Mouse (Mus musculus) hindbrain, embryonic 14.5 days (tissue): ENCODE measurements at regions not wholly inside any gene's neighbourhood (a gene's known extent, or its start where the extent isn't known, plus 50 kb on each side); places are given as distances from the start of the nearest gene placed in this dataset.

Experiments used
- ATAC-seq: fragments of 200-750 bp; cut with Nextera tagmentation; 2 replicates; pipeline ENCODE4 v1.8.0; 2017; ENCODE audit warnings: moderate number of reproducible peaks, mild to moderate bottlenecking, moderate TSS enrichment, moderate library complexity; ENCODE audit not compliant: low FRiP score
- DNase-seq: peaks from one replicate; pipeline ENCODE4 v3.0.0-alpha.2; 2015; ENCODE audit warnings: low spot score
- H3K27ac ChIP-seq: fragments of 300-500 bp; sonication (generic); 2 replicates; pipeline ENCODE4 v1.5.1; 2014; ENCODE audit warnings: mild to moderate bottlenecking, moderate library complexity
- H3K27me3 ChIP-seq: fragments of 300-500 bp; sonication (generic); 2 replicates; pipeline ENCODE4 v1.6.1; 2014; ENCODE audit warnings: mild to moderate bottlenecking, low read length, mixed read lengths; ENCODE audit not compliant: control insufficient read depth, insufficient read depth
- H3K36me3 ChIP-seq: fragments of 300-500 bp; sonication (generic); replicated peaks from 2 replicates; pipeline ENCODE4 v1.6.1; 2014; ENCODE audit not compliant: control insufficient read depth, insufficient read depth
- H3K4me1 ChIP-seq: fragments of 300-500 bp; sonication (generic); replicated peaks from 2 replicates; pipeline ENCODE4 v1.6.1; 2014; ENCODE audit warnings: antibody characterized with exemption, low read length, mixed read lengths; ENCODE audit not compliant: control insufficient read depth, insufficient read depth
- H3K4me2 ChIP-seq: fragments of 300-500 bp; sonication (generic); replicated peaks from 2 replicates; pipeline ENCODE4 v1.6.1; 2014; ENCODE audit warnings: mild to moderate bottlenecking, moderate library complexity
- H3K4me3 ChIP-seq: fragments of 300-500 bp; sonication (generic); replicated peaks from 2 replicates; pipeline ENCODE4 v1.5.1; 2014; ENCODE audit warnings: mild to moderate bottlenecking, low read length
- H3K9ac ChIP-seq: fragments of 300-500 bp; sonication (generic); 2 replicates; pipeline ENCODE4 v1.6.1; 2014
- H3K9me3 ChIP-seq: fragments of 300-500 bp; sonication (generic); 2 replicates; pipeline ENCODE4 v1.6.1; 2016; ENCODE audit warnings: low read length; ENCODE audit not compliant: control insufficient read depth
- WGBS: fragments of 180-500 bp; shearing (Covaris S2); extraction: QIAGEN DNeasy Blood & Tissue Kit; methylation state at CpG from one replicate; pipeline ENCODE4 v1.1.7; 2014; 5-methylcytosine and 5-hydroxymethylcytosine counted together

DNA sequence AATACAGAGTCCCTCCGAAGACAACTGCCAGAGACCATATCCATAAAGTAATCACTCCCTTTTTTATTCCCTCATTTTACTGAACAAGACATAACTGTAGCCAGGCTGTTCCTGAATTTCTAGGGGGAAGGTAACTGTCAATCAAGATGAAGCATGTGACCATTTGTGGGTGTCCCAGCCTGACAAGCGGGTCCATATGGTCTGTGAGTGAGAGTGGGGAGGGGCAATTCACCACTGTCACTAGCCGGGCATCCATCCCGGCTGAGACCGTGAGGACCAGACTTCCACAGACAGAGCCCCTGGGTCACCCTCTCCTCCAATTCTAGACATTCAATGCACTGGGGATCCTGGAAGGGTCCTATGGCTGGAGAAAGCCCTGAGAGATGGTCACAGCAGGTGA is 54.6 kb downstream of the Gm11733 start:
- Histone ChIP-seq H3K4me1 (peaks cover 41% of the 10 kb centered on the region), H3K4me2 (no peak overlapping the region), H3K9me3 (no peaks in the 10 kb centered on the region), H3K27ac (no peak overlapping the region), H3K4me3 (no peak overlapping the region), H3K27me3 (no peaks in the 10 kb centered on the region), H3K36me3 (no peaks in the 10 kb centered on the region), H3K9ac (no peak overlapping the region)
- WGBS = 52% methylated on average over 5 of the region's 5 CpGs
- ATAC-seq (no peak), DNase-seq (no peak)

DNA sequence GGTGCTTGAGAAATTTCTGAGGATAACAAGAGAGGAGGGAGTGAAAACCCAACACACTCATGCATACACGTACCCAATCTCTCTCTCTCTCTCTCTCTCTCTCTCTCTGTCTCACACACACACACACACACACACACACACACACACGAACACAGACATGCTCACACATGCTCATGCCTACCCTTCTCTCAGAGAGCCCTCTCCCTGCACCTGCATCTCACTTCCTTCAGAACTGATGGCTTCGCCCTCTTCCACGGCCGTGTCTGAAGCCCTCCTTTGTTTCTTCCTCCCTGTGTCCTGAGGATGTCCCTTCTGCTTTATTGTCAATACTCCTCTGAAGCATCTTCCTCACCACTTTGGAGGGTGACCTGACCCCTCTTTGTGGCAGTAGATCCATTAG is 56.4 kb downstream of the Gm11733 start:
- DNase-seq (no peak), ATAC-seq (no peak)
- peaks cover 37% of the 10 kb centered on the region for H3K4me1 ChIP-seq
- 28% methylated on average over 5 of the region's 5 CpGs for WGBS
- no peaks in the 10 kb centered on the region for H3K27me3 ChIP-seq
- no peak overlapping the region for H3K4me3 ChIP-seq
- H3K9me3 ChIP-seq = no peaks in the 10 kb centered on the region
- peak overlapping the region; percentile 5; the same call in 1 of the 2 replicates for H3K4me2 ChIP-seq
- peak overlapping the region; percentile 92 for H3K27ac ChIP-seq
- peak overlapping the region; percentile 36 for H3K9ac ChIP-seq
- no peaks in the 10 kb centered on the region for H3K36me3 ChIP-seq

DNA sequence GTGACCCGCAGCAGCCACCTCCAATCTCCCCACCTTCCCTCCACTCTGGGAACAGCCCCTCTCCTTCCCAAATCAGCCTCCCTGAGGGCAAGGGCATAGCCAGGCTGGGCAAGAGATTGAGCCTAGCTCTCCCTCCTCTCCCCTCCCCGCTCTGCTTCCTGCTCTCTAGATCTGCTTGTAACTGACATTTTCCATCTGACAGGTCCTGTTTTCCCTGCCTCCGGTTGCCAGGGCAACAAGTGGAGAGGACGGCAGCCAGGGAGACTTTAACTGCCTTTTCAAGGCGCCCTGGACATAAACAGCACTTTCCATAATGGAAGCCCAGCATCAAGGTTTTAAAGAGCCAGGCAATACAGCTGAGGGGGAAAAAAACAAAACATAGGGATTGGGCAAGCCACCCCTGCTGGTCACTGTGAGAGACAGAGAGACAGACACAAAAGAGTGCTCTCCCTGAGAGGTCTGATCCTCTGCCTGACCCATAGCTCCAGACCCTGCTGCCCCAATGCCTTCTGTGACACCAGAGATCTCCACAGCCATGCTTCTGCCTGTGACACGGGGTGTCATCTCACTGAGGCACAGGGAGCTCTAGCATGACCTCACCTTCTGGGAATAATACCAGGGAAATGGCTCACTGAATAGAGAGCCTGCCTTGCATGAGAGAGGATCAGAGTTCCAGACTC is 57.2 kb downstream of the Gm11733 start:
- Histone ChIP-seq H3K4me1 (peaks cover 30% of the 10 kb centered on the region), H3K4me2 (0 out of 2 replicates have a peak overlapping the region, but pooled peaks have one; percentile 5), H3K4me3 (no peak overlapping the region), H3K27ac (peak overlapping the region; percentile 92), H3K36me3 (no peaks in the 10 kb centered on the region), H3K9me3 (no peaks in the 10 kb centered on the region), H3K9ac (peak overlapping the region; percentile 21; the same call in 1 of the 2 replicates), H3K27me3 (no peaks in the 10 kb centered on the region)
- 3% methylated on average over 6 of the region's 6 CpGs for WGBS
- peak; percentile 61 for ATAC-seq
- DNase-seq = peak; percentile 74

DNA sequence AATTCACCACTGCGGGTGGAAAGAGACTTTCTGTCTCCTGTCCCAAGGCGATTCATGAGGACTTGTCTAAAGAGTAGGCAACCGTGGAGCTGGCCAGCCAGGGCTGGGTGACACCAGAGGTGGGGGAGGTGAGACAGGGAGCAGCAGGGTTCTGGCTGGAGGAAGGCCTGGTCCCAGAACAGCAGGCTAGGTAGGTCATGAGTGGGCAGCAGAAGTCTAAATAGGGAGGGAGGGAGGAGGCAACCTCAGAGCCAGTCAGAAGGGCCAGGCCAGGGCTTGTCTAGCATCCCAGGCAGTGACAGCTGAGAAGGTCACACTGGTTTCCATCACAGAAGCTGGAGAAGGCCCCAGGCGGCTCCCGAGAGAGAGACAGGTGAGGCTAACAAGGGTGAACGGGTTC is 59.0 kb downstream of the Gm11733 start:
- Histone ChIP-seq H3K4me3 (no peak overlapping the region), H3K4me2 (no peak overlapping the region), H3K27ac (0 out of 2 replicates have a peak overlapping the region, but pooled peaks have one; percentile 26), H3K9me3 (no peaks in the 10 kb centered on the region), H3K9ac (no peak overlapping the region), H3K4me1 (peaks cover 30% of the 10 kb centered on the region), H3K36me3 (no peaks in the 10 kb centered on the region), H3K27me3 (no peaks in the 10 kb centered on the region)
- WGBS = 40% methylated on average over 6 of the region's 6 CpGs
- ATAC-seq (no peak), DNase-seq (no peak)

DNA sequence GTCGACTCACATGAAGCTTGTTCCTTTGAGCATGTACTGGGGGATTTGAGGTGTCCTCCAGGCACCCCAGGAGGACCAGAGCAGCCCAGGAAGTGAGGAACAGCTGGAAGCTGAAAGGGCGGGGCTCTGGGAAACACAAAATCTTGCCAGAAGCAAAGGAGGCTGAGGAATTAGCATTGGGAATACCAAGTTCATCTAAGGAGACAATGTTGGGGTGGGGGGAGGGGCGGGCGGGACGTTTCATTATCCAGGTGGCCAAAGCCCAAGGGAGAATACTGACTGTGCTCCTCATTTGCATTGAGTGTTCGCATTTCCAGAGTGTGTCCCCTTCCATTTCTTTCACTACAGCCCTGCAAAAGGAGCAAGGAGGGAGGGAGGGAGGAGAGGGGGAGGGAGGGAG is 60.3 kb downstream of the Gm11733 start:
- H3K27me3 ChIP-seq = no peaks in the 10 kb centered on the region
- no peak overlapping the region for H3K4me2 ChIP-seq
- DNase-seq (no peak), ATAC-seq (no peak)
- no peak overlapping the region for H3K9ac ChIP-seq
- H3K9me3 ChIP-seq = no peaks in the 10 kb centered on the region
- peaks cover 24% of the 10 kb centered on the region for H3K4me1 ChIP-seq
- no peak overlapping the region for H3K27ac ChIP-seq
- no peaks in the 10 kb centered on the region for H3K36me3 ChIP-seq
- H3K4me3 ChIP-seq = no peak overlapping the region
- WGBS = 37% methylated on average over 6 of the region's 6 CpGs

DNA sequence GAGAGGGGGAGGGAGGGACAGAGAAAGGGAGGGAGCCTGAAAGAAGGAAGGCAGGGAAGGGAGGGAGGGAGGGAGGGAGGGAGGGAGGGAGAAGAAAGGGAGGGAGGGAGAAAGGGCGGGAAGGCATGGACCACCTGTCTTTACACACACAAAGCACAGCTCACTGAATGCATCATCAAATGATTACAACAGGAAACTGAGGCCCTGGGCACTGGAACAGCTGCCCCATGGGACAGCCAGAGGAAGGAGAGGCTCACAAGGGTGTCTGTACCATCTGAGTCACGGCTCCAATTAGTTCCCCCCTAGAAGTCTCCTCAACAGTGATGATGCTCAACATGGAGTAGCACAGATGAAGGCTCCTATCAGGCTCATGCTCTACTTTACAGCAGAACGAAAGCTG is 60.8 kb downstream of the Gm11733 start:
- Histone ChIP-seq H3K9me3 (no peaks in the 10 kb centered on the region), H3K27me3 (no peaks in the 10 kb centered on the region), H3K4me2 (no peak overlapping the region), H3K4me3 (no peak overlapping the region), H3K9ac (no peak overlapping the region), H3K27ac (no peak overlapping the region), H3K4me1 (peaks cover 24% of the 10 kb centered on the region), H3K36me3 (no peaks in the 10 kb centered on the region)
- ATAC-seq (no peak), DNase-seq (no peak)
- WGBS = 73% methylated on average over 3 of the region's 3 CpGs

DNA sequence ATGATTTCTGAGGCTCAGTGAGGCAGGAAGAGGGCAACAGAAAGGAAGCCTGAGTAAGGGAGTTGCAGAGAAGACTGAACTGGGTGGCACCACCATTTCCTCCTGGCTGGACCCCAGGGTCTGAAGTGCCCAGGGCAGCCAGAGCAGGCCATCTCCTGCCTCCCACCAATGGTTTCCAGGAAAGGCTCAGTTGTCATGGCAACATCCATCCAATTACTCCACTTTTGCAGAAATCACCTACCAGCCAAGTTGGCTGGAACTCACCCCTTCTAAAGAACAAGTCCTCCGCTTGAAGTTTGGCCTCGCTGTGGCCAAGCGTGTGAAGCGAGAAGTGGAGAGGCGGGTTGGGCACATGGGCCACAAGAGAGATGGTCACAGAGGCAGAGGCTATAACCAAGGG is 67.8 kb downstream of the Gm11733 start:
- H3K4me2 ChIP-seq = no peak overlapping the region
- no peak overlapping the region for H3K9ac ChIP-seq
- no peak for DNase-seq
- WGBS = 79% methylated on average over 5 of the region's 5 CpGs
- no peaks in the 10 kb centered on the region for H3K9me3 ChIP-seq
- H3K27ac ChIP-seq = no peak overlapping the region
- no peak for ATAC-seq
- 0 out of 2 replicates have a peak, but pooled peaks cover 12% of the 10 kb centered on the region for H3K4me1 ChIP-seq
- H3K36me3 ChIP-seq = no peaks in the 10 kb centered on the region
- H3K4me3 ChIP-seq = no peak overlapping the region
- H3K27me3 ChIP-seq = no peaks in the 10 kb centered on the region

DNA sequence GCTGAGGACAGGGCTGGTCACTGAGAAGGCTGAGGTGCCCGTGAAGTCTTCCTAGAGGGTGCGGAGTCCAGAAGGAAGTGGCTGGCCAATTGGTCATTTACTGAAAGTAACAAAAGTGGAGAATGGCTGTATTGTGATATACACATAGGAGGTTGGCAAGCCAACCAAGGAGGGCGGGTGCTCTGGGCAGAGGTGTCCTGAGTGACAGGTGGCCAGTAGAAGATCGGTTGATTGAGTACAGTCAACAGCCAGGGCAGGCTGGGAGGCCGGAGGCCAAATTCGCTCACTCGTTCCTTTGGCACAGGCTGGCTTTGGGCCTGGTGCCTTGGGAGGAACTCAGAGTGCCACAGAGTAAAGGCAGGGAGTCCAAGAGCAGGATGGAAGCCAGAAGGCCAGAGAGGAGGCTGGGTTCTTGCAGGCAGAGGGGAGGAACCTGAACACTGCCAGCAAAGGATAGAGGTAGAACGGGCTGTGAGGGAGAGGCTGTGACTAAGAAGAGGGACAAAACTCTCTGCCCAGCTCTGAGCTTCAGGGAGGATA is 68.3 kb downstream of the Gm11733 start:
- H3K4me2 ChIP-seq = no peak overlapping the region
- H3K9me3 ChIP-seq = no peaks in the 10 kb centered on the region
- 83% methylated on average over 8 of the region's 8 CpGs for WGBS
- H3K27ac ChIP-seq = no peak overlapping the region
- no peak overlapping the region for H3K4me3 ChIP-seq
- no peak for DNase-seq
- no peak for ATAC-seq
- no peak overlapping the region for H3K9ac ChIP-seq
- H3K27me3 ChIP-seq = no peaks in the 10 kb centered on the region
- H3K36me3 ChIP-seq = no peaks in the 10 kb centered on the region
- H3K4me1 ChIP-seq = 0 out of 2 replicates have a peak, but pooled peaks cover 12% of the 10 kb centered on the region

DNA sequence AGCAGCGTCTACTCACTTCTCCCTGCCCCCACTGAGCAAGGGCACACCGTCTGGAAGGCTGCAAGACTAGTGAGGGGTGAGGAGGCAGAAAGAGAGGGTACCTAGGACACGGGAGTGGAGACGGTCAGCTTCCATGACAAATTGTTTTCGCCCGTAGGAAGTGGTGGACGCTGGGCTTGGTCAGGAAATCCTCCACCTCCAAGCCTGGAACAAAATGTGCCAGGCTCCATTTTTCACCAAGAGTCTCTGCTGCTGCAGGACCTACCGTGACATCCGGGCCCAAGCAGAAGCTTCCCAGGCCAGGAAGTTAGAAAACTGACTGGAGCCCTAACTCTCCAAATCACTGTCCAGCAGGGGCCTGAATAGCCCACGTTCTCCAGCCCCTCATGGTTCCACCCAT is 69.9 kb downstream of the Gm11733 start:
- ATAC-seq (no peak), DNase-seq (no peak)
- Histone ChIP-seq H3K27ac (no peak overlapping the region), H3K4me3 (no peak overlapping the region), H3K27me3 (no peaks in the 10 kb centered on the region), H3K4me2 (no peak overlapping the region), H3K9ac (no peak overlapping the region), H3K4me1 (0 out of 2 replicates have a peak, but pooled peaks cover 12% of the 10 kb centered on the region), H3K9me3 (no peaks in the 10 kb centered on the region), H3K36me3 (no peaks in the 10 kb centered on the region)
- WGBS = 63% methylated on average over 10 of the region's 10 CpGs
